Mouse (Mus musculus): ENCODE measurements around the gene Zscan21. TPM values are rescaled to one million over a fixed set of nuclear protein-coding genes. Genes with fewer than 3 reads are reported as not detected.
"Not testable (repeated sequence)": the region's sequence is repeated elsewhere in the genome, so short reads cannot be mapped to it uniquely, and the experiment has no call there.

Gene Zscan21
- 10 to 100 TPM; 26.2 to 26.6 TPM for total RNA-seq (2021)
- long read RNA-seq, experiment 1, partial matches to known transcripts: 0 of 13 reads
- long read RNA-seq, experiment 1, other reads (novel, unspliced or antisense): 5 of 13 reads
- long read RNA-seq, experiment 2, transcript Zscan21-204 (4 exons, 2,204 nt): major isoform, 7 of 25 reads
- long read RNA-seq, experiment 2, transcript Zscan21-201 (5 exons, 2,252 nt): minor isoform, 5 of 25 reads
- long read RNA-seq, experiment 2, transcript Zscan21-202 (4 exons, 2,134 nt): minor isoform, 6 of 25 reads
- long read RNA-seq, experiment 2, partial matches to known transcripts: 0 of 25 reads
- long read RNA-seq, experiment 2, other reads (novel, unspliced or antisense): 4 of 25 reads

GRCm38 (mm10) chr5:138116255-138117198 lies at the start of gene Zscan21:
TSS of gene Zscan21 (plus strand) at chr5:138116903.
- peak; percentile 65 to 76 for DNase-seq (ENCODE audit: low spot score in 2 of 2)

- no peak for DNase-seq (ENCODE audit: low spot score in 2 of 2)
Measured at GRCm38 (mm10) chr5:138073803-138074202, 42.9 kb upstream of the Zscan21 start.

- no peak for DNase-seq (ENCODE audit: low spot score in 2 of 2)
Measured at GRCm38 (mm10) chr5:138075684-138076083, 41.0 kb upstream of the Zscan21 start.

GRCm38 (mm10) chr5:138076148-138076547 lies 40.6 kb upstream of the Zscan21 start:
- no peak for DNase-seq (ENCODE audit: low spot score in 2 of 2)

GRCm38 (mm10) chr5:138080456-138080855 lies 36.2 kb upstream of the Zscan21 start:
- no peak for DNase-seq (ENCODE audit: low spot score in 2 of 2)

- no peak for DNase-seq (ENCODE audit: low spot score in 2 of 2)
Measured at GRCm38 (mm10) chr5:138081446-138081845, 35.3 kb upstream of the Zscan21 start.

- no peak for DNase-seq (ENCODE audit: low spot score in 2 of 2)
Measured at GRCm38 (mm10) chr5:138083318-138083900, 33.3 kb upstream of the Zscan21 start.

GRCm38 (mm10) chr5:138083936-138084335 lies 32.8 kb upstream of the Zscan21 start:
- no peak for DNase-seq (ENCODE audit: low spot score in 2 of 2)

- no peak for DNase-seq (ENCODE audit: low spot score in 2 of 2)
Measured at GRCm38 (mm10) chr5:138084507-138084906, 32.2 kb upstream of the Zscan21 start.

- DNase-seq (ENCODE audit: low spot score in 2 of 2): peak; percentile 26 to 61
Measured at GRCm38 (mm10) chr5:138084996-138085395, 31.7 kb upstream of the Zscan21 start, which contains the start of gene Zkscan1. TSS of gene Zkscan1 (plus strand) at chr5:138085084.

- no peak for DNase-seq (ENCODE audit: low spot score in 2 of 2)
Measured at GRCm38 (mm10) chr5:138085421-138085911, 31.2 kb upstream of the Zscan21 start.

- no peak for DNase-seq (ENCODE audit: low spot score in 2 of 2)
Measured at GRCm38 (mm10) chr5:138086842-138087241, 29.9 kb upstream of the Zscan21 start.

- DNase-seq (ENCODE audit: low spot score in 2 of 2): no peak
Measured at GRCm38 (mm10) chr5:138088366-138088765, 28.3 kb upstream of the Zscan21 start.

GRCm38 (mm10) chr5:138089108-138089551 lies 27.6 kb upstream of the Zscan21 start:
- DNase-seq (ENCODE audit: low spot score in 2 of 2): no peak

GRCm38 (mm10) chr5:138090271-138090670 lies 26.4 kb upstream of the Zscan21 start:
- DNase-seq (ENCODE audit: low spot score in 2 of 2): no peak

GRCm38 (mm10) chr5:138090737-138091136 lies 26.0 kb upstream of the Zscan21 start:
- no peak for DNase-seq (ENCODE audit: low spot score in 2 of 2)

GRCm38 (mm10) chr5:138092771-138093170 lies 23.9 kb upstream of the Zscan21 start:
- DNase-seq (ENCODE audit: low spot score in 2 of 2): no peak

- DNase-seq (ENCODE audit: low spot score in 2 of 2): no peak
Measured at GRCm38 (mm10) chr5:138094474-138094873, 22.2 kb upstream of the Zscan21 start.

GRCm38 (mm10) chr5:138104976-138105375 lies 11.7 kb upstream of the Zscan21 start:
- DNase-seq (ENCODE audit: low spot score in 2 of 2): no peak

GRCm38 (mm10) chr5:138107130-138107529 lies 9.6 kb upstream of the Zscan21 start:
- DNase-seq (ENCODE audit: low spot score in 2 of 2): no peak

- DNase-seq (ENCODE audit: low spot score in 2 of 2): not testable (repeated sequence)
Measured at GRCm38 (mm10) chr5:138109847-138110396, 6.8 kb upstream of the Zscan21 start.

Data from adrenal gland, postnatal 4 days (tissue).